Mouse (Mus musculus): ENCODE measurements around the gene Tbx21. TPM values are rescaled to one million over a fixed set of nuclear protein-coding genes. Genes with fewer than 3 reads are reported as not detected.

Gene Tbx21
- polyA plus RNA-seq, 1 experiment from 2014 or later, result not detected

- Histone ChIP-seq H3K27ac (no peak overlapping the region), H3K4me1 (peaks cover 14% of the 10 kb centered on the region), H3K9ac (no peak overlapping the region), H3K4me3 (no peak overlapping the region), H3K36me3 (no peaks in the 10 kb centered on the region), H3K9me3 (no peaks in the 10 kb centered on the region), H3K4me2 (replicated peaks) (no peak overlapping the region), H3K27me3 (replicated peaks) (peaks cover 13% of the 10 kb centered on the region)
- 71% methylated on average over 3 of the region's 3 CpGs for WGBS
- ATAC-seq (ENCODE audit: low FRiP score, low read depth), result no peak
Measured at GRCm38 (mm10) chr11:97128956-97129355, 13.8 kb upstream of the Tbx21 start.

GRCm38 (mm10) chr11:97127470-97128223 is 12.5 kb upstream of the Tbx21 start:
- ATAC-seq (ENCODE audit: low FRiP score, low read depth), result no peak
- peaks cover 19% of the 10 kb centered on the region for H3K4me1 ChIP-seq
- 17% methylated on average over 19 of the region's 19 CpGs for WGBS
- no peaks in the 10 kb centered on the region for H3K9me3 ChIP-seq
- H3K4me2 ChIP-seq (replicated peaks), result peak overlapping the region; percentile 75
- peak overlapping the region; percentile 34 for H3K4me3 ChIP-seq
- peaks cover 13% of the 10 kb centered on the region for H3K27me3 ChIP-seq (replicated peaks)
- H3K36me3 ChIP-seq, result no peaks in the 10 kb centered on the region
- H3K9ac ChIP-seq, result peak overlapping the region; percentile 42; the same call in 1 of the 2 replicates
- H3K27ac ChIP-seq, result no peak overlapping the region

- no peaks in the 10 kb centered on the region for H3K36me3 ChIP-seq
- H3K4me2 ChIP-seq (replicated peaks), result peak overlapping the region; percentile 75
- H3K9ac ChIP-seq, result peak overlapping the region; percentile 42; the same call in 1 of the 2 replicates
- peaks cover 19% of the 10 kb centered on the region for H3K4me1 ChIP-seq
- peak overlapping the region; percentile 34 for H3K4me3 ChIP-seq
- H3K9me3 ChIP-seq, result no peaks in the 10 kb centered on the region
- H3K27me3 ChIP-seq (replicated peaks), result peaks cover 13% of the 10 kb centered on the region
- ATAC-seq (ENCODE audit: low FRiP score, low read depth), result peak; percentile 29; the same call in 1 of the 2 replicates
- 4% methylated on average over 32 of the region's 32 CpGs for WGBS
- H3K27ac ChIP-seq, result no peak overlapping the region
Measured at GRCm38 (mm10) chr11:97126645-97127468, 11.7 kb upstream of the Tbx21 start.

GRCm38 (mm10) chr11:97124266-97125036 is 9.3 kb upstream of the Tbx21 start:
- no peaks in the 10 kb centered on the region for H3K36me3 ChIP-seq
- no peaks in the 10 kb centered on the region for H3K9me3 ChIP-seq
- no peak overlapping the region for H3K4me2 ChIP-seq (replicated peaks)
- H3K9ac ChIP-seq, result no peak overlapping the region
- peaks cover 8% of the 10 kb centered on the region for H3K27me3 ChIP-seq (replicated peaks)
- peaks cover 19% of the 10 kb centered on the region for H3K4me1 ChIP-seq
- no peak overlapping the region for H3K4me3 ChIP-seq
- H3K27ac ChIP-seq, result no peak overlapping the region
- WGBS, result 63% methylated on average over 10 of the region's 10 CpGs
- no peak for ATAC-seq (ENCODE audit: low FRiP score, low read depth)

GRCm38 (mm10) chr11:97123282-97123890 is 8.3 kb upstream of the Tbx21 start:
- Histone ChIP-seq H3K27me3 (replicated peaks) (peaks cover 12% of the 10 kb centered on the region), H3K9ac (0 out of 2 replicates have a peak overlapping the region, but pooled peaks have one; percentile 26), H3K4me2 (replicated peaks) (no peak overlapping the region), H3K4me1 (peaks cover 19% of the 10 kb centered on the region), H3K36me3 (no peaks in the 10 kb centered on the region), H3K27ac (no peak overlapping the region), H3K9me3 (no peaks in the 10 kb centered on the region), H3K4me3 (no peak overlapping the region)
- WGBS, result 21% methylated on average over 11 of the region's 11 CpGs
- no peak for ATAC-seq (ENCODE audit: low FRiP score, low read depth)

GRCm38 (mm10) chr11:97120641-97121040 is 5.5 kb upstream of the Tbx21 start:
- peaks cover 32% of the 10 kb centered on the region for H3K27me3 ChIP-seq (replicated peaks)
- no peak overlapping the region for H3K27ac ChIP-seq
- no peak overlapping the region for H3K9ac ChIP-seq
- H3K4me3 ChIP-seq, result no peak overlapping the region
- WGBS, result 69% methylated on average over 3 of the region's 3 CpGs
- no peak overlapping the region for H3K4me2 ChIP-seq (replicated peaks)
- ATAC-seq (ENCODE audit: low FRiP score, low read depth), result no peak
- peaks cover 8% of the 10 kb centered on the region; the same call in 1 of the 2 replicates for H3K4me1 ChIP-seq
- H3K9me3 ChIP-seq, result no peaks in the 10 kb centered on the region
- no peaks in the 10 kb centered on the region for H3K36me3 ChIP-seq

- WGBS, result 56% methylated on average over 10 of the region's 10 CpGs
- Histone ChIP-seq H3K4me1 (peaks cover 12% of the 10 kb centered on the region), H3K4me3 (no peak overlapping the region), H3K9me3 (no peaks in the 10 kb centered on the region), H3K36me3 (no peaks in the 10 kb centered on the region), H3K4me2 (replicated peaks) (no peak overlapping the region), H3K27me3 (replicated peaks) (peaks cover 36% of the 10 kb centered on the region), H3K9ac (no peak overlapping the region), H3K27ac (no peak overlapping the region)
- no peak for ATAC-seq (ENCODE audit: low FRiP score, low read depth)
Measured at GRCm38 (mm10) chr11:97120221-97120620, 5.1 kb upstream of the Tbx21 start.

GRCm38 (mm10) chr11:97115797-97116196 is 666 bp upstream of the Tbx21 start:
- Histone ChIP-seq H3K27me3 (replicated peaks) (peaks cover 69% of the 10 kb centered on the region), H3K4me2 (replicated peaks) (peak overlapping the region; percentile 71)
- WGBS, result 7% methylated on average over 11 of the region's 11 CpGs

GRCm38 (mm10) chr11:97112519-97113125 is 2.5 kb downstream of the Tbx21 start:
- no peak overlapping the region for H3K9ac ChIP-seq
- peaks cover 20% of the 10 kb centered on the region for H3K4me1 ChIP-seq
- no peak for ATAC-seq (ENCODE audit: low FRiP score, low read depth)
- H3K4me2 ChIP-seq (replicated peaks), result no peak overlapping the region
- no peaks in the 10 kb centered on the region for H3K9me3 ChIP-seq
- H3K4me3 ChIP-seq, result no peak overlapping the region
- peaks cover 58% of the 10 kb centered on the region for H3K27me3 ChIP-seq (replicated peaks)
- 82% methylated on average over 9 of the region's 9 CpGs for WGBS
- H3K36me3 ChIP-seq, result no peaks in the 10 kb centered on the region
- no peak overlapping the region for H3K27ac ChIP-seq

More at GRCm38 (mm10) chr11:97115797-97116196, 666 bp upstream of the Tbx21 start:
- Histone ChIP-seq H3K4me3 (0 out of 2 replicates have a peak overlapping the region, but pooled peaks have one; percentile 36), H3K4me1 (peaks cover 20% of the 10 kb centered on the region), H3K36me3 (no peaks in the 10 kb centered on the region), H3K27ac (no peak overlapping the region), H3K9me3 (no peaks in the 10 kb centered on the region), H3K9ac (no peak overlapping the region)
- no peak for ATAC-seq (ENCODE audit: low FRiP score, low read depth)

GRCm38 (mm10) chr11:97108976-97109375 is 6.2 kb downstream of the Tbx21 start:
- no peak for ATAC-seq (ENCODE audit: low FRiP score, low read depth)
- 84% methylated on average over 16 of the region's 16 CpGs for WGBS
- H3K36me3 ChIP-seq, result no peaks in the 10 kb centered on the region
- H3K9me3 ChIP-seq, result no peaks in the 10 kb centered on the region
- H3K27me3 ChIP-seq (replicated peaks), result peaks cover 25% of the 10 kb centered on the region
- peaks cover 2% of the 10 kb centered on the region; the same call in 1 of the 2 replicates for H3K4me1 ChIP-seq
- H3K27ac ChIP-seq, result no peak overlapping the region
- no peak overlapping the region for H3K9ac ChIP-seq
- no peak overlapping the region for H3K4me3 ChIP-seq
- H3K4me2 ChIP-seq (replicated peaks), result no peak overlapping the region

GRCm38 (mm10) chr11:97104091-97104483 is 11.0 kb downstream of the Tbx21 start:
- WGBS, result 94% methylated on average over 9 of the region's 9 CpGs
- Histone ChIP-seq H3K4me3 (no peak overlapping the region), H3K9ac (no peak overlapping the region), H3K4me1 (no peaks in the 10 kb centered on the region), H3K36me3 (no peaks in the 10 kb centered on the region), H3K27me3 (replicated peaks) (peaks cover 8% of the 10 kb centered on the region), H3K9me3 (no peaks in the 10 kb centered on the region), H3K4me2 (replicated peaks) (no peak overlapping the region), H3K27ac (no peak overlapping the region)
- ATAC-seq (ENCODE audit: low FRiP score, low read depth), result no peak
